Mouse (Mus musculus) olfactory bulb, adult 2 months (tissue): ENCODE data around the gene Mcub.

Experiments used
- CTCF ChIP-seq: fragments of 200-500 bp; IDR thresholded peaks from 2 replicates; pipeline ENCODE4 v1.5.1; 2012; ENCODE audit warnings: low read depth, mild to moderate bottlenecking, low read length, moderate library complexity; ENCODE audit not compliant: insufficient read depth
- POLR2A ChIP-seq: fragments of 200-500 bp; IDR thresholded peaks from 2 replicates; pipeline ENCODE4 v1.6.1; 2012; ENCODE audit warnings: mild to moderate bottlenecking, low read depth, low read length, moderate library complexity; ENCODE audit not compliant: insufficient read depth

DNA sequence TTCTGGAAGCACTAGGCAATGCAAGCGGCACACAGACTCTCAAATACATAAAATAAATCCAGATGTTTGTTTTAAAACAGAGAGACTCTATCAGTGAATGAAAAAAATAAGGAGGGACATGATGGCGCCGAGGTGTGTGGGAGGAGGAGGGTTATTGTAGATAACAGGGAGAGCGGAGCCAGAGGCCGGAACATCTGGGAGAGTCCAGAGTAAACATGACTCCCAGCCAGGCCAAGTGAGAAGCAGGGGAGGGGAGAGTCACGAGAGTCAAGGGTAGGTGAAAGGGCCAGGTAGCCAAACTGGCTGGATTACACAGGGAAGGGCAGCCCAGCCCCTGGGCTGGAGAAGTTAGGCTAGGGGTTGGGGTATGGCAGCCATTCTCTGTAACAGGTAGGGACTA, 73.4 kb downstream of the Mcub start:
- no peak for TF ChIP-seq POLR2A
- TF ChIP-seq CTCF: no peak
